Mouse (Mus musculus) midbrain, embryonic 13.5 days (tissue): ENCODE data around the gene Aven. TPM values are rescaled to one million over a fixed set of nuclear protein-coding genes. Genes with fewer than 3 reads are reported as not detected.

Experiments used
- ATAC-seq: fragments of 200-750 bp; cut with Nextera tagmentation; 2 replicates; pipeline ENCODE4 v1.8.0; 2017; ENCODE audit warnings: mild to moderate bottlenecking, moderate TSS enrichment, moderate library complexity
- H3K27ac ChIP-seq: fragments of 300-500 bp; sonication (generic); 2 replicates; pipeline ENCODE4 v1.5.1; 2015; ENCODE audit warnings: inconsistent platforms, mild to moderate bottlenecking, moderate library complexity
- H3K27me3 ChIP-seq: fragments of 300-500 bp; sonication (generic); 2 replicates; pipeline ENCODE4 v1.6.1; 2015; ENCODE audit warnings: mild to moderate bottlenecking, inconsistent platforms
- H3K36me3 ChIP-seq: fragments of 300-500 bp; sonication (generic); 2 replicates; pipeline ENCODE4 v1.6.1; 2015; ENCODE audit warnings: mild to moderate bottlenecking, inconsistent platforms
- H3K4me1 ChIP-seq: fragments of 300-500 bp; sonication (generic); replicated peaks from 2 replicates; pipeline ENCODE4 v1.6.1; 2015; ENCODE audit warnings: inconsistent platforms
- H3K4me2 ChIP-seq: fragments of 300-500 bp; sonication (generic); replicated peaks from 2 replicates; pipeline ENCODE4 v1.6.1; 2015; ENCODE audit warnings: moderate library complexity, mild to moderate bottlenecking, inconsistent platforms
- H3K4me3 ChIP-seq: fragments of 300-500 bp; sonication (generic); replicated peaks from 2 replicates; pipeline ENCODE4 v1.5.1; 2015; ENCODE audit warnings: mild to moderate bottlenecking, inconsistent platforms
- H3K9ac ChIP-seq: fragments of 300-500 bp; sonication (generic); replicated peaks from 2 replicates; pipeline ENCODE4 v1.6.1; 2015; ENCODE audit warnings: mild to moderate bottlenecking, inconsistent platforms
- H3K9me3 ChIP-seq: fragments of 300-500 bp; sonication (generic); 2 replicates; pipeline ENCODE4 v1.6.1; 2016; ENCODE audit warnings: mild to moderate bottlenecking, inconsistent platforms
- WGBS: fragments of 180-500 bp; shearing (Covaris S2); methylation state at CpG from one replicate; pipeline ENCODE4 v1.1.7; 2015; 5-methylcytosine and 5-hydroxymethylcytosine counted together
- polyA plus RNA-seq: library from polyadenylated mRNA; unstranded; fragments of >200 nt; fragmentation: Nextera tagmentation; extraction: Ambion mirVana; gene quantifications from 2 replicates; pipeline ENCODE4 v1.2.1, GENCODE M21; 2015

Aven gene
- polyA plus RNA-seq, 1 experiment from 2014 or later: 3.1 TPM

- Histone ChIP-seq H3K27me3 (no peaks in the 10 kb centered on the region), H3K4me1 (no peaks in the 10 kb centered on the region), H3K4me3 (no peak overlapping the region), H3K36me3 (no peaks in the 10 kb centered on the region), H3K9me3 (no peaks in the 10 kb centered on the region), H3K4me2 (no peak overlapping the region), H3K27ac (no peak overlapping the region), H3K9ac (no peak overlapping the region)
- WGBS: 84% methylated on average over 3 of the region's 3 CpGs
- ATAC-seq: no peak
Measured at GRCm38 (mm10) chr2:112526933-112527332, 34.2 kb downstream of the Aven start.

GRCm38 (mm10) chr2:112532812-112533496 lies 40.2 kb downstream of the Aven start:
- no peak overlapping the region for H3K4me3 ChIP-seq
- no peak overlapping the region for H3K9ac ChIP-seq
- no peaks in the 10 kb centered on the region for H3K9me3 ChIP-seq
- no peak overlapping the region for H3K4me2 ChIP-seq
- ATAC-seq: no peak
- peaks cover 12% of the 10 kb centered on the region; the same call in 1 of the 2 replicates for H3K4me1 ChIP-seq
- H3K27ac ChIP-seq: no peak overlapping the region
- WGBS: 85% methylated on average over 10 of the region's 10 CpGs
- no peaks in the 10 kb centered on the region for H3K36me3 ChIP-seq
- H3K27me3 ChIP-seq: no peaks in the 10 kb centered on the region

DNA sequence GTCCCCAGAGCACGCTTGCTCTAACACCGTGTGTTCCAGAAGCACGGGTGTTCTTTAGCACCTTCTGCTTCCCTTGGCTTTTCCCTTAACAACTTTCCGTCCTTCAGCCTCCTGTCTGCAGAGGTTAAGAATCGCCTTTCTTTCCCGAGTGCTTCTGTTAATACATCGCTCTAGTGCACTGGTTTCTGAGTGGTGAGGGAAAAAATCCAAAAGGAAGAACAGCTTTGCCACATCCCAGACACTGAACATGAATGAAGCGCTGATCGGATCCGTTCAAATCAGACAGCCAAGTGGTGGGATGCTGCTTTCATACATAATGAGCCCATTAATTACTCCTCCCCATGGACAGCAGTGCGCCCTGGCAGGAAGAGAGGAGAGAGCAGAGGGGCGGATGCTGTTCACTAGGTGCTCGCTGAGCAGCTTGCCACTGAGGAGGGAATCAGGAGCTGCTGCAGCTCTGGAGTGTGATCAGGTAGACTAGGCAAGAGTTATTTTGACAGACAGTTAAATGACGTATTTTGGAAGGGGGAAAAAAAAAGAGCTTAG lies 42.0 kb downstream of the Aven start:
- H3K4me3 ChIP-seq: peak overlapping the region; percentile 7; the same call in 1 of the 2 replicates
- WGBS: 47% methylated on average over 14 of the region's 14 CpGs
- peak overlapping the region; percentile 41 for H3K4me2 ChIP-seq
- no peaks in the 10 kb centered on the region for H3K9me3 ChIP-seq
- peak; percentile 60 for ATAC-seq
- no peak overlapping the region for H3K27ac ChIP-seq
- peaks cover 12% of the 10 kb centered on the region; the same call in 1 of the 2 replicates for H3K4me1 ChIP-seq
- H3K9ac ChIP-seq: no peak overlapping the region; the same call in 1 of the 2 replicates
- no peaks in the 10 kb centered on the region for H3K27me3 ChIP-seq
- H3K36me3 ChIP-seq: no peaks in the 10 kb centered on the region

DNA sequence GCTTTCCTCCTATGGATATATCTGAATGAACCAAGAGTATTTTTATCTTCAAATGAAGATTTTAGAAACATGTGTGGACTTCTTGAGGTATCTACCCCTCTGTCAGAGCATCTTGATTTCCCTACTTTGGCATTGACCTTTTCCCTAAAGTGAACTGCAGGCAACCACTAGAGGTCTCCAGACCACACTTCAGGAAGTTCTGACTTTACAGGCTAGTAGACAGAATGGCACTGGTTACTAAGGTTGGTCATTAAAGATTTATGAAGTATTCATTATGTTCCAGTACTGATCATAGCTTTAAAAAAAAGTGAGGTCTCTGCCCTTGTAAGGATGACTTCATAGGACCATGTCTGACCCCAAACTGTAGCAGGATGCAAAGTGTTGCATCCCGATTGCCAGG lies 46.0 kb downstream of the Aven start:
- Histone ChIP-seq H3K4me2 (no peak overlapping the region), H3K27me3 (no peaks in the 10 kb centered on the region), H3K27ac (no peak overlapping the region), H3K9me3 (no peaks in the 10 kb centered on the region), H3K4me1 (peaks cover 12% of the 10 kb centered on the region; the same call in 1 of the 2 replicates), H3K36me3 (no peaks in the 10 kb centered on the region), H3K4me3 (no peak overlapping the region), H3K9ac (no peak overlapping the region)
- 96% methylated on average over 1 of the region's 1 CpGs for WGBS
- ATAC-seq: no peak

- H3K27me3 ChIP-seq: no peaks in the 10 kb centered on the region
- H3K4me1 ChIP-seq: no peaks in the 10 kb centered on the region
- ATAC-seq: no peak
- H3K4me2 ChIP-seq: no peak overlapping the region
- 56% methylated on average over 5 of the region's 5 CpGs for WGBS
- no peak overlapping the region for H3K9ac ChIP-seq
- H3K9me3 ChIP-seq: no peaks in the 10 kb centered on the region
- no peak overlapping the region for H3K27ac ChIP-seq
- no peaks in the 10 kb centered on the region for H3K36me3 ChIP-seq
- H3K4me3 ChIP-seq: no peak overlapping the region
Measured at GRCm38 (mm10) chr2:112541695-112542285, 49.0 kb downstream of the Aven start.

DNA sequence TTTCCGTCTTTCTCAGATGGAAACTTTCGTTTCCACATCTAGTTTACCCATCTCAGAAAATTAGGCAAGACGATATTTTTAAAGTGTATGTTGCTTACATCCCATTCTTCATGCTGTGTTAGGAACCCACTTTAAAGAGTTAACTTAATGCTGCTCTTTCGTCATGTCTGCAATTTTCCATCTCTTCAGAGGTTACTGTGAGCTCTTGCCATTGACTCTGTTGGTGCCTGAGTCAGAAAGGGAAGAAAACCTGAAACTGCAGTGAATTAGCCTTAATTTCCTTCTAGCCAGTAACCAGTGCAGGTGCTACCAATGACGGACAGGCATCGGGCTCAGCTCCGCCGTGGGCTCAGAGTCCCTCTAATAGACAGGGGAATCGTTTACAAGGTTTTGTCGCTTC lies 63.8 kb downstream of the Aven start:
- Histone ChIP-seq H3K4me1 (no peaks in the 10 kb centered on the region; the same call in 1 of the 2 replicates), H3K9ac (no peak overlapping the region), H3K36me3 (no peaks in the 10 kb centered on the region), H3K4me3 (no peak overlapping the region), H3K9me3 (no peaks in the 10 kb centered on the region), H3K4me2 (no peak overlapping the region), H3K27ac (no peak overlapping the region), H3K27me3 (no peaks in the 10 kb centered on the region)
- 94% methylated on average over 10 of the region's 10 CpGs for WGBS
- ATAC-seq: no peak

DNA sequence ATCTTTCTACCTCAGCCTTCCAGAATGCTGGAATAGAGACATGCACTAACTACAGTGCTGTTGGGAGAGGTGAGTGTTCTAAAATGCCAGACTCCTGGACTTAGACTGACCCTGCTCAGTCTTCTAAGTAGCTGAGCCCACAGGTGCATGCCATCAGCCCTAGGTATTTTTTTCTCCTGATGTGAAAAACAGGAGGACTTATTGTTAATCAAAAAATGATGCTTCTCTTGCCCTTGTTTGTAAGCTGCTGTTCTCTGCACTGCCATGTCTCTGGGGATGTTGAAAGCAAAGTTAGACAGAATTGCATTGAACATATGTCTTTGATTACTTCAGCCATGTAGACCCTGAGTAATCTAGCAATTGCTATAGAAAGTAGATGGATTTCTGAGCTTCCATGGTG lies 64.7 kb downstream of the Aven start:
- Histone ChIP-seq H3K4me3 (no peak overlapping the region), H3K9ac (no peak overlapping the region), H3K4me2 (no peak overlapping the region), H3K9me3 (no peaks in the 10 kb centered on the region), H3K36me3 (no peaks in the 10 kb centered on the region), H3K27me3 (no peaks in the 10 kb centered on the region), H3K4me1 (no peaks in the 10 kb centered on the region; the same call in 1 of the 2 replicates), H3K27ac (no peak overlapping the region)
- ATAC-seq: no peak

GRCm38 (mm10) chr2:112561549-112561948 lies 68.8 kb downstream of the Aven start:
- no peak overlapping the region for H3K27ac ChIP-seq
- H3K27me3 ChIP-seq: no peaks in the 10 kb centered on the region
- ATAC-seq: no peak
- 94% methylated on average over 7 of the region's 7 CpGs for WGBS
- no peak overlapping the region for H3K4me3 ChIP-seq
- no peaks in the 10 kb centered on the region for H3K36me3 ChIP-seq
- H3K4me2 ChIP-seq: no peak overlapping the region
- peaks cover 5% of the 10 kb centered on the region for H3K4me1 ChIP-seq
- no peak overlapping the region for H3K9ac ChIP-seq
- no peaks in the 10 kb centered on the region for H3K9me3 ChIP-seq

GRCm38 (mm10) chr2:112565060-112565459 lies 72.3 kb downstream of the Aven start:
- no peaks in the 10 kb centered on the region for H3K27me3 ChIP-seq
- H3K4me2 ChIP-seq: no peak overlapping the region
- 98% methylated on average over 1 of the region's 1 CpGs for WGBS
- no peak overlapping the region for H3K9ac ChIP-seq
- H3K9me3 ChIP-seq: no peaks in the 10 kb centered on the region
- no peak overlapping the region for H3K4me3 ChIP-seq
- H3K27ac ChIP-seq: no peak overlapping the region
- H3K4me1 ChIP-seq: peaks cover 5% of the 10 kb centered on the region
- ATAC-seq: no peak
- H3K36me3 ChIP-seq: no peaks in the 10 kb centered on the region

DNA sequence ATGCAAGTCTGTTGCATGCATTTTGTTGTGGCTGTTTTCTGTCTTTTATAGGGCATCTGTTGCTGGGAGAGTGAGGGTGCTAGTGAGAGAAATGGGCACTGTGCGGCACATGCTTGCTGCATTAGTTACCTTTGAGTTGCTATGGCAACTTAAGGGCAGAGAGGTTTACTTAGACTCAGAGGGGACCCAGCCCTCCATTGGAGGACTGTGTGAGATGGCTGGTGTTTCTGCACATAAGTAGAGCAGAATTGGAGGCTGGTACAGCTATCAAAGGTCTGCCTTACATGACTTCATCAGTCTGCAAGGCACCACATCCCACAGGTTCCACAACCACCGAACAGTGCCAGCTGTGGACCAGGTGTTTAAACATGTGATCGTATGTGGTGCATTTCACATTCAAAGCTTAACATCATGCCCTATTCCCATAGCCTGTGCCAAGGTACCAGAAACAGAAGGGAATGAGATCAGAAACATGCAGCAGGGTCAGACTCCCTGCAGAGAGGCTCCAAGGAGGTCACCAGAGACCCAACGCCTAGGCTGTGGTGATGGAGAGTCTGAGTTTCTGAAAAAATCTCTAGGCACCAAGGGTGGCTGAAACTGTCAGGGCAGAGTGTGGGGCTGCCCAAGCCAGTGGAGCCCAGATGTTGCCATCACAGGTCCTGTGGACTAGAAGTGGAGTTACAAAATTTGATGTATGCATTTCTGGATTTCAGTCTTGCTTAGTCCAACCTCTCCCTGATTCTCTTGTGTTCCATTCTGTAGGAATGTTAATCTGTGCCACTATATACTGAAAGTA lies 73.7 kb downstream of the Aven start:
- Histone ChIP-seq H3K9me3 (no peaks in the 10 kb centered on the region), H3K9ac (no peak overlapping the region), H3K27me3 (no peaks in the 10 kb centered on the region), H3K4me2 (no peak overlapping the region), H3K27ac (no peak overlapping the region), H3K36me3 (no peaks in the 10 kb centered on the region), H3K4me3 (no peak overlapping the region), H3K4me1 (peaks cover 5% of the 10 kb centered on the region)
- WGBS: 78% methylated on average over 4 of the region's 4 CpGs
- ATAC-seq: peak; percentile 75

DNA sequence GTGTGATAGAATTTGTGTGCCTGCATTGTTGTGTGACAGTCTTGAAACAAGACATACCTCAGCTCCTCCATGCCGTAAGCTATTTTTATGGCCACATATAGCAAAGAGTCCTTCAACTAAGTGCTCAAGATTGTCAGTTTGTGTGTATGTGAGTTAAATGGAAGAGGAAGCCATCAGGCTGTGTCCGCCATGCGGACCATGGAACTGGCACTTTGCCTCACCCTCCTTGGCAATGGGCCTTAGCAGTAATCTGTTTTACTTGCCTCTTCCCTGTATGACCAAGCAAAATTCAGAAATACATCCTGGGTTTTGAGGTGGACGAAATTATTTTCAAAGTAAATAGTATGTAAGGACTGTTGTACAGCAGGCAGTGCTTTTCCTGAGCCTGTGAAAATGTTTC lies 75.0 kb downstream of the Aven start:
- H3K4me1 ChIP-seq: peaks cover 5% of the 10 kb centered on the region
- no peak overlapping the region for H3K4me3 ChIP-seq
- H3K9me3 ChIP-seq: no peaks in the 10 kb centered on the region
- 95% methylated on average over 4 of the region's 4 CpGs for WGBS
- no peak overlapping the region for H3K27ac ChIP-seq
- no peaks in the 10 kb centered on the region for H3K27me3 ChIP-seq
- no peak overlapping the region for H3K4me2 ChIP-seq
- ATAC-seq: no peak
- H3K9ac ChIP-seq: no peak overlapping the region
- no peaks in the 10 kb centered on the region for H3K36me3 ChIP-seq

- no peaks in the 10 kb centered on the region for H3K4me1 ChIP-seq
- 0 out of 2 replicates have a peak overlapping the region, but pooled peaks have one; percentile 1 for H3K27ac ChIP-seq
- ATAC-seq: peak; percentile 48; the same call in 1 of the 2 replicates
Measured at GRCm38 (mm10) chr2:112590985-112591384, 98.2 kb downstream of the Aven start.

More at GRCm38 (mm10) chr2:112590985-112591384, 98.2 kb downstream of the Aven start:
- no peak overlapping the region for H3K4me2 ChIP-seq
- H3K36me3 ChIP-seq: no peaks in the 10 kb centered on the region
- H3K9me3 ChIP-seq: no peaks in the 10 kb centered on the region
- no peak overlapping the region for H3K4me3 ChIP-seq
- WGBS: 77% methylated on average over 7 of the region's 7 CpGs
- no peak overlapping the region for H3K9ac ChIP-seq
- H3K27me3 ChIP-seq: no peaks in the 10 kb centered on the region
